Mouse (Mus musculus) v-Abl transformed pro-B cells (cell line): ENCODE data around the gene Dpysl4.

Experiments
- in situ Hi-C, 2 experiments: fragments of 400-800 bp; cut with MboI; formaldehyde crosslinking; loops; one replicate each; pipeline ENCODE4 v1.15.1; 2025; ENCODE audit not compliant: unreplicated experiment in 2 of 2

The Dpysl4 gene

GRCm38 (mm10) chr7:139085629-139086194, at the start of gene Dpysl4:
Gene Dpysl4, plus strand, starts transcription at chr7:139086001.
- in situ Hi-C loops: no loop called here

GRCm38 (mm10) chr7:139063406-139063805, 22.4 kb upstream of the Dpysl4 start:
- in situ Hi-C loops: no loop called here

DNA sequence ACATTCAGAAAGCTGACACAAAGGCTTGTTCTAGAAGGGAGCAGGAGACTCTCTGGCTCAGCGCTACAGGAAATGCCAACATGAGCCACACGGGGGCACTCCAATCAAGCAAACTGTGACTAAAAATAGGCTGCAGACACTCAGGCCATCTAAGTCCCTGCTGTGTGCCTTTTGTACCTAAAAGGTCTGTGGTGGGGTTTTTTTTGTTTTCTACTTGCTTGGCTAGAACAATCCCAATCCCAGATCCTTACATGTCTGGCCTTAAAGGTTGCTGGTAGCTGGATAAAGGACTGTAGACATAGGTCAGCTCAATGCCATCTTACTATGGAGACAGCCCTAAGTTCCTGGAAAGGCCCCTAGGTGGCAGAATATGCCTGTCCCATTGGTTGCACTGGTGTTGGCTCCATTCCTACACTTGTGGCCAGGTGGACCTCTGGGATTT, 17.6 kb upstream of the Dpysl4 start:
- in situ Hi-C loops: no loop called here

- in situ Hi-C loops: no loop called here
These were observed 11.6 kb upstream of the Dpysl4 start for GRCm38 (mm10) chr7:139074189-139074588.

DNA sequence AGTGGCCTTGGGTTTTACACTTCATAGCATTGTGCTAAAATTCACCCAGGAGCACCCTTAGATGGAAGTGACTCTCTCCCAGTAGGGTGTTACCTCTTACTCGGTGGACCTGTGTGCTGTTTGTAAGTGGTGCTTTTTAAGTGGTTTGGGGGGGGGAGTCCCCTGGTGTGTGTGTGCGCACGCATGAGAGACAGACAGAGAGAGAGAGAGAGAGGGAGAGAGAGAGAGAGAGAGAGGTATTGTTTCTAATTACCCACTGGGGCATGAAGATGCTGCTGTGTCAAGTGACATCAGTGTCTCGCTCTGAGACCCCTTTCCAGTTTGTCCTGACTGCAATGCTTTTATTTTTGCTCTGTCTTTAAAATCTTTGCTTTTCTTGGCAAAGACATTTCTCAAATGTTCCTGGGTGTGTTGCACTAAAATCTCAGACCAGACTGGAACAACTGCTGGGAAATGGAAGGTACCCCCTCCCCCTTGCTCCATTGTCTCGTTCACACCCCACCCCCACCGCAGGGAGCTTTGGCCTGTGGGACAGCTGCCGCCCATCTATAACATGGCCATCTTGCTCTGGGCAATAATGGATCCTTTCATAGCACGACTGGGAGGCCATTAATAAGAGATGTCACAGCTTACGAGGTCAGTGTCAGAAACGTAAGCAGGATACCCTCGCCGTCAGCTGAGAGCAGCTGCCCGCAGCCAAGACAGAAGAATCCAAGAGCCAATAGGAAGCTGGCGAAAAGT, 10.6 kb upstream of the Dpysl4 start:
- in situ Hi-C loops: no loop called here

DNA sequence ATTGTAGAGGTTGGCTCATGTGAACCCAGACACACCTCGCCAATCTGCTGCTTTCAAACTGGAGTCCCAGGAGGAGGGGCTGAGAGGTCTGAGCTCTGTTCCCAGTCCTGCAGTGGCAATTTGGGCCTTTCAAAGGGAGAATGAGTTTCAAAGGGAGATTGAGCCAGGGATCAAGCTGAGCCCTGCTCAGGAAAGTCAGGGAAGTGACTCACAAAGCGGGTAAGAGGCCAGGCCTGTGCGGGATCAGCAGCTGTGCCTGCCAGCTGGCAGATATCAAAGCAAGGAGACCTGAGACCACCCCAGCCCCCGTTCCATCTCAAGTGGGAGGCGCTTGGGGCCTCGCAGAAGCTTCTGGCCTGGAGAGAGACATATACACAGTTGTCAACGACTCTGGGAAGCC, 8.5 kb upstream of the Dpysl4 start:
- in situ Hi-C loops: no loop called here

- in situ Hi-C loops: no loop called here
These were observed 7.6 kb upstream of the Dpysl4 start for GRCm38 (mm10) chr7:139078181-139078580.

- in situ Hi-C loops: no loop called here
These were observed 6.7 kb upstream of the Dpysl4 start for GRCm38 (mm10) chr7:139079141-139079540.

DNA sequence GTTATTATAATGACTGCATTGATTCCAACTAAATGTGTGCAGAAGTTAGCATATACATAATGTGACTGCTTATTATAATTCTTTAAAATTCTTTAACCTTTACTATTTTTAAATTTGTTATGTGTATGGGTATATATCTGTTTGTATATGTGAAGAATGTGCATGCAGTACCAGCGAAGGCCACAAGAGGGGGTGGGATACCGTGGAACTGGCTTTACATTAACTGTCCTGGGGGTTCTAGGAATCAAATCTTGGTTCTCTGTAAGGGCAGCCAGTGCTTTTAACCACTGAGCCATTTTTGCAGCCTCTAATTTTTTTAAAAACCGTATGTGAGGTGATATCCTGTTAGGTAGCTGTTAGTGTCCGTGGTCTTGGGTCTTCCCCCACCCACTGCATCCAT, 5.1 kb upstream of the Dpysl4 start:
- in situ Hi-C loops: no loop called here

GRCm38 (mm10) chr7:139081158-139081557, 4.6 kb upstream of the Dpysl4 start:
- in situ Hi-C loops: no loop called here

DNA sequence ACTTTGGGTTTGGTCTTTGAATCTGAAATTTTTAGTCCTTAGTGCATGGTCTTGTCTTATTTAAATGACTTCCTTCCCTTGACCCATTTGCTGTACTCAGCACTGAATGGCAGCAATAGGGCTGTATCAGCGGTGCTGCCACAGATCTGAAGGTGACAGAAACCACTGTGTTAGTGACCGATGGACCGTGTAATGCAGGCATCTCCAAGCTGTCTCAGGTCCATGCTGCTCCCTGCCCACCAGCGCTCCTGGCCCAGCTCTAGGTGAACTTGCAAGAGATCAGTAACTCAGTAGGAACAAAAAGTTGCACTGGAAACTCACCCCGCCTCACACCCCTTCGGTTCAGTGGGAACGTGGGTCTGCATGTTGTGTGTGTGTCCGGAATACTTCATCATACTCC, 3.5 kb upstream of the Dpysl4 start:
- in situ Hi-C loops: no loop called here

- in situ Hi-C loops: no loop called here
These were observed 1.5 kb upstream of the Dpysl4 start for GRCm38 (mm10) chr7:139084316-139084715.

DNA sequence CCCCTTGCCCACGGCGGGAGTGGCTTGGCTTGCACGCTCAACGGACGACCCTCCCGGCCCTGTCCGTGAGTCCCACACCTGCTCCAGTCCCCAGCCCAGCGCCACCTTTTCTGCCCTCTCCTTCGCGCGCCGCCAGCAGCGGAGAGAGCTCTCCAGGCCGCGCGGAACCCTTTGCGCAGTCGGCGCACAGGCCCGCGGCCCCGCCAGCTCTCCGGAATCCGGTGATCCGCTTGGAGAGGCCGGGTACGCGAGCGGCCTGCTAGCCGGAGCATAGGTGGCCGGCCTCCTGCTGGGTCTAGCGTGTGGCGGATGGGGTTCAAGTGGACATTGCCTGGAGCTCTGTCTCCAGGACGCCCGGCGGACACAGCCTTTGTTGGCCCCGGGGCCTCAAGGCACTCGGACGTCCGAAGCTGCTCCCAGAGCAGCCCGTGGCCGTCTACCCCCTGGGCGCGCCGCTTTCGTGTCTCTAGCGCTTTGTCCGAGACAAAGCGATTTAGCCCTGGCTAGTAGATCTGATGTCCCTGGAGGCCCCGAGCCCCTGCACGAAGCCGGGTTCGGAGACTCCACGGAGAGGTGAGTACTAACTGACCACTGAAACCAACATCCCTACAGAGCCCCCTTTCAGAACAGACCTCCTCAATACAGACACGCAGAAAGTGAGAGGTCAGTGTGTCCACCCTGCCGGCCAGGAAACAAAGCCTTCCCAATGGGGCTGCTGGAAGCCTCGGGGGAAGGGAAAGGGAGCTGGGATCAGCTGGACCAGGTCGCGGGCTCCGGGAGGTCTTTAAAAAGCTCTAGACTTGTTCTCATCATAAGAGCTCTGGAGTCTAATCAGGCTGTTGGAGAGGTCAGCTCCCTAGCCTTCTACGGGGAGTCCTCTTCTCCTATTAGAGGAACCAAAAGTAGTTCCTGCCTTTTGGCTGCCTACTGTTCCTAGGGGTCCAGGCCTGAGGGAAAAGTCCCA, 676 bp downstream of the Dpysl4 start:
- in situ Hi-C loops: no loop called here

DNA sequence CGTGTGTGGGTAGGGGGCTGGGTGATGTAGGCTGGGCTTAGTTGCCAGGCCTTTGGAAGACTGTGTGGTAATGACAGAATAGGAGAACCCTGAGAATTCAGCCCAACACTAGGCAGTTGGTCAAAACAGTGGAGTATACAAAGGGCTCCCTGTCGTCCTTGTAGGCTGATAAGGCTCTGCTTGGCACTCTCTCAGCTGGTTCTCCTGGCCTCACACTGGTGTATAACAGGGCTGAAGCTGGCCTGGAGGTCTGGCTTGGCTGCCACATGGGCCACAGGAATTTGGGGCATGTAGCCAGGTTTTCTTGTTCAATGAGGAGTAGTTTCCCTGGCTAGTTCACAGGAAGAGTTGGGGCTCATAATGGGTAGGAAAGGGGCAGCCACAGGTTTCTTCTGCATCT, 2.0 kb downstream of the Dpysl4 start:
- in situ Hi-C loops: no loop called here

DNA sequence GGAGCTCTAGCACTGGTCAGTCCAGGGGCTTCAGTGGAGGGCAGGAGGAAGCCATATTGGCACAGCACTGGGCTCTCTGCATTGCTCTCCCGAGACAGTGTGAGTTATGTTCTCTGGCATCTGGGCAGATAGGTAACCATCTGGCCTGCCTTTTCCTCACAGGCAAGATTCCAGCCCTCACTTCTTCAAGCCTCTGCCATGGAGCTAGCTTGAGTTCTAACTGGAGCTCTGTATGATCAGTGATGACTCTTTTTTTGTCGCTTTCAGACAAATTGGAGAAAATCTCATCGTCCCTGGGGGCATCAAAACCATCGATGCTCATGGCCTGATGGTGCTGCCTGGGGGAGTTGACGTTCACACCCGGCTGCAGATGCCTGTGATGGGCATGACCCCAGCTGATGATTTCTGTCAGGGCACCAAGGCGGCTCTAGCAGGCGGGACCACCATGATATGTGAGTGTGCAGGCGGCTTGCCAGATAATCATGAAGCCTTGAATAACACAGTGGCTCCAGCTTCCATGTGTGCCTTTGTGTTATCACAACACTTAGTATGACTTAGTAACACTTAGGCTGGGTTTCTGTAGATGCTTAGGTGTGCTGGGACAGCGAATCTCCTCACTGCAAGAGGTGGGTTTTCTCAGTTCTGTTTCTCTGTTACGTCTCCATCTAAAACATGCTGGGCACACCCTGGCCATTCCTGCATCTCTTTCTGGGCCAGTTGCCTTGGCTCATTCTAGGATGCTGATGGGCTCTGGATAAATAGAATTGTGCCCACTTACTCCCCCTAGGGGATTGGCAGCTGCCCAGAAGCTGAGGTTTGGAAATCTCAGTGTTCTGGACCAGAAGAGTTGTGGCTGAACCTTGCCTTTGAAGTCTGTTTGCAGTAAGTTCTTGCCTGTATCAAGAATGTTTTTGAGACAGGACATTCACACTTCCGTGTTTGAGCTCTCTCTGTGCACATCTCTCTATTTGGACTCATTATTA, 4.4 kb downstream of the Dpysl4 start:
- in situ Hi-C loops: no loop called here

- in situ Hi-C loops: no loop called here
These were observed 5.9 kb downstream of the Dpysl4 start for GRCm38 (mm10) chr7:139091681-139092080.

- in situ Hi-C loops: no loop called here
These were observed 6.9 kb downstream of the Dpysl4 start for GRCm38 (mm10) chr7:139092676-139093075.

DNA sequence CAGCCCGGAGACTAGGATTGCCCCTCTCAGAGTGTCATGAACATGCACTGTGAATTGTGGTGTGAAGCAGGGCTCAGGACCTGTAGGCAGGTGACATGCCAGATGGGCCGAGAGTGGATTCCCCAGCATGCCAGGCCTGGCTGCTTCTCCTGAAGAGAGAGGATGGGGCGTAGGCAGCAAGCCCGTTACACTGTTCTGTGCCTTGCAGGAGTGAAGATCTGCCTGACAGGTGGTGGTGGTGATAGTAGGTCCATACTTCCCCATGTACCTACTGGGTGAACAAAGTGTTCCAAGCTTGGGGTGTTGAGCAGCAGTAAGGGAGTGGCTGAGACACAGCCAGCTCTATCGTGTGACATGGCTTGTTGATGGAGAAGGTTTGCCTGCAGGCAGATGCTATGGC, 7.3 kb downstream of the Dpysl4 start:
- in situ Hi-C loops: no loop called here

DNA sequence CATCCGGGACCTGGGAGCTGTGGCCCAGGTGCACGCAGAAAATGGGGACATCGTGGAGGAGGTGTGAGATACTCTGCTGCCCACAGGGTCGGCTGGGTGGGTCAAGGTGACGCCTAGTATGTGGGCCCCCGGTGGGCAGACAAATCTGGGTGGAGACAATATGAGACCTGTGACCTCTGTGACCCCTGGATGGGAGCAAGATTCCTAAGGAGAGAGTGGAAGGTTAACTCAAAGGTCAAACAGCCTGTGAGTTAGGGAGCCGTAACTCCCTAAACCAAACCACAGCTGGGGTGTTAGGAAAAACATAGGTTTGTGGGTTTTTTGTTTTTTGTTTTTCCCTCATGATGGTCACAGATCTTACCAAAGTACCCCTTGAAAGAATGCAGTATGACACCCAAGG, 8.0 kb downstream of the Dpysl4 start:
- in situ Hi-C loops: no loop called here

GRCm38 (mm10) chr7:139094761-139095160, 9.0 kb downstream of the Dpysl4 start:
- in situ Hi-C loops: no loop called here
